Mouse (Mus musculus) lung, postnatal 0 days (tissue): Measurements from ENCODE around the gene Magi1.

Experiments used
- CTCF ChIP-seq: IDR thresholded peaks from 2 replicates; pipeline ENCODE4 v1.5.1; 2016; ENCODE audit warnings: antibody characterized with exemption, mild to moderate bottlenecking
- EP300 ChIP-seq: IDR thresholded peaks from 2 replicates; pipeline ENCODE4 v1.6.1; 2016; ENCODE audit warnings: antibody characterized with exemption, mild to moderate bottlenecking, control low read depth

- TF ChIP-seq CTCF = peak; percentile 31; the same call in 1 of the 2 replicates
- TF ChIP-seq EP300 = peak; percentile 80
Measured at GRCm38 (mm10) chr6:94189379-94189778, 94.3 kb downstream of the Magi1 start.
